Mouse (Mus musculus) forebrain, postnatal 0 days (tissue): ENCODE data around the gene Bbs12. TPM values are rescaled to one million over a fixed set of nuclear protein-coding genes. Genes with fewer than 3 reads are reported as not detected.

Experiments
- ATAC-seq: fragments of 200-750 bp; cut with Nextera tagmentation; 2 replicates; pipeline ENCODE4 v1.8.0; 2017; ENCODE audit warnings: mild to moderate bottlenecking, moderate library complexity
- DNase-seq: peaks from one replicate; pipeline ENCODE4 v3.0.0-alpha.2; 2015
- H3K27ac ChIP-seq: fragments of 300-500 bp; sonication (generic); 2 replicates; pipeline ENCODE4 v1.5.1; 2014; ENCODE audit warnings: low read depth, mild to moderate bottlenecking, antibody characterized with exemption, low read length, moderate library complexity, mixed read lengths
- H3K27me3 ChIP-seq: fragments of 300-500 bp; sonication (generic); 2 replicates; pipeline ENCODE4 v1.6.1; 2014; ENCODE audit warnings: mild to moderate bottlenecking, low read length, mixed read lengths; ENCODE audit not compliant: insufficient read depth
- H3K36me3 ChIP-seq: fragments of 300-500 bp; sonication (generic); 2 replicates; pipeline ENCODE4 v1.6.1; 2014; ENCODE audit warnings: mild to moderate bottlenecking, moderate library complexity; ENCODE audit not compliant: insufficient read depth
- H3K4me1 ChIP-seq: fragments of 300-500 bp; sonication (generic); 2 replicates; pipeline ENCODE4 v1.6.1; 2014; ENCODE audit warnings: antibody characterized with exemption; ENCODE audit not compliant: insufficient read depth
- H3K4me2 ChIP-seq: fragments of 300-500 bp; sonication (generic); 2 replicates; pipeline ENCODE4 v1.6.1; 2014; ENCODE audit warnings: low read depth, mild to moderate bottlenecking, moderate library complexity
- H3K4me3 ChIP-seq: fragments of 300-500 bp; sonication (generic); 2 replicates; pipeline ENCODE4 v1.5.1; 2014; ENCODE audit warnings: low read depth, low read length, mixed read lengths
- H3K9ac ChIP-seq: fragments of 300-500 bp; sonication (generic); 2 replicates; pipeline ENCODE4 v1.6.1; 2014; ENCODE audit warnings: mild to moderate bottlenecking
- H3K9me3 ChIP-seq: fragments of 300-500 bp; sonication (generic); 2 replicates; pipeline ENCODE4 v1.6.1; 2016; ENCODE audit warnings: low read length
- CTCF ChIP-seq: sonication (generic); IDR thresholded peaks from 2 replicates; pipeline ENCODE4 v1.5.1; 2016; ENCODE audit warnings: antibody characterized with exemption, control low read depth, low read depth
- WGBS: fragments of 180-500 bp; shearing (Covaris S2); extraction: QIAGEN DNeasy Blood & Tissue Kit; methylation state at CpG from one replicate; pipeline ENCODE4 v1.1.7; 2014; 5-methylcytosine and 5-hydroxymethylcytosine counted together
- polyA plus RNA-seq: library from polyadenylated mRNA; unstranded; fragments of >200 nt; fragmentation: Nextera tagmentation; extraction: Ambion mirVana; gene quantifications from 2 replicates; pipeline ENCODE4 v1.2.1, GENCODE M21; 2015
- total RNA-seq: library from RNA; depleted of rRNA; stranded (reverse); fragments of >200 nt; gene quantifications from 2 replicates; pipeline ENCODE4 v1.2.3, GENCODE M21; 2014

Gene Bbs12
- total and polyA plus RNA-seq, 2 experiments from 2014 or later = 3.8 to 6.4 TPM

GRCm38 (mm10) chr3:37325317-37326112 is 13.2 kb downstream of the Bbs12 start:
- H3K4me1 ChIP-seq = no peaks in the 10 kb centered on the region
- no peak for ATAC-seq
- TF ChIP-seq CTCF = no peak
- H3K36me3 ChIP-seq = peaks cover 5% of the 10 kb centered on the region; the same call in 1 of the 2 replicates
- no peaks in the 10 kb centered on the region for H3K9me3 ChIP-seq
- no peaks in the 10 kb centered on the region for H3K27me3 ChIP-seq
- H3K4me3 ChIP-seq = no peak overlapping the region
- no peak overlapping the region for H3K4me2 ChIP-seq
- no peak overlapping the region for H3K9ac ChIP-seq
- no peak for DNase-seq
- 87% methylated on average over 5 of the region's 5 CpGs for WGBS
- H3K27ac ChIP-seq = no peak overlapping the region

- no peaks in the 10 kb centered on the region for H3K4me1 ChIP-seq
- H3K36me3 ChIP-seq = no peaks in the 10 kb centered on the region
- no peaks in the 10 kb centered on the region for H3K27me3 ChIP-seq
- WGBS = 91% methylated on average over 3 of the region's 3 CpGs
- DNase-seq (no peak), ATAC-seq (no peak)
- H3K27ac ChIP-seq = no peak overlapping the region
- no peak overlapping the region for H3K9ac ChIP-seq
- H3K4me3 ChIP-seq = no peak overlapping the region
- TF ChIP-seq CTCF = no peak
- H3K9me3 ChIP-seq = no peaks in the 10 kb centered on the region
- H3K4me2 ChIP-seq = no peak overlapping the region
These were observed 14.3 kb downstream of the Bbs12 start for GRCm38 (mm10) chr3:37326627-37327026.

- H3K4me3 ChIP-seq = no peak overlapping the region
- no peak overlapping the region for H3K9ac ChIP-seq
- no peak overlapping the region for H3K27ac ChIP-seq
- no peak overlapping the region for H3K4me2 ChIP-seq
- H3K36me3 ChIP-seq = no peaks in the 10 kb centered on the region
- WGBS = 84% methylated on average over 2 of the region's 2 CpGs
- no peaks in the 10 kb centered on the region for H3K9me3 ChIP-seq
- no peak for TF ChIP-seq CTCF
- DNase-seq (no peak), ATAC-seq (no peak)
- no peaks in the 10 kb centered on the region for H3K27me3 ChIP-seq
- H3K4me1 ChIP-seq = no peaks in the 10 kb centered on the region
These were observed 16.1 kb downstream of the Bbs12 start for GRCm38 (mm10) chr3:37328489-37328888.

- ATAC-seq (no peak), DNase-seq (no peak)
- H3K36me3 ChIP-seq = no peaks in the 10 kb centered on the region
- H3K4me3 ChIP-seq = no peak overlapping the region
- WGBS = 96% methylated on average over 1 of the region's 1 CpGs
- H3K9me3 ChIP-seq = no peaks in the 10 kb centered on the region
- no peak overlapping the region for H3K9ac ChIP-seq
- H3K27ac ChIP-seq = no peak overlapping the region
- no peak overlapping the region for H3K4me2 ChIP-seq
- no peaks in the 10 kb centered on the region for H3K4me1 ChIP-seq
- H3K27me3 ChIP-seq = no peaks in the 10 kb centered on the region
- TF ChIP-seq CTCF = no peak
These were observed 17.6 kb downstream of the Bbs12 start for GRCm38 (mm10) chr3:37329963-37330362.

- 64% methylated on average over 6 of the region's 6 CpGs for WGBS
- no peaks in the 10 kb centered on the region for H3K9me3 ChIP-seq
- no peak overlapping the region for H3K4me2 ChIP-seq
- DNase-seq (no peak), ATAC-seq (no peak)
- H3K27me3 ChIP-seq = no peaks in the 10 kb centered on the region
- no peak for TF ChIP-seq CTCF
- no peak overlapping the region for H3K9ac ChIP-seq
- H3K36me3 ChIP-seq = no peaks in the 10 kb centered on the region
- no peak overlapping the region for H3K4me3 ChIP-seq
- no peak overlapping the region for H3K27ac ChIP-seq
- H3K4me1 ChIP-seq = no peaks in the 10 kb centered on the region
These were observed 19.7 kb downstream of the Bbs12 start for GRCm38 (mm10) chr3:37331999-37332449.

GRCm38 (mm10) chr3:37334053-37334452 is 21.7 kb downstream of the Bbs12 start:
- no peak for TF ChIP-seq CTCF
- Histone ChIP-seq H3K4me3 (no peak overlapping the region), H3K36me3 (no peaks in the 10 kb centered on the region), H3K4me1 (no peaks in the 10 kb centered on the region), H3K9me3 (no peaks in the 10 kb centered on the region), H3K9ac (no peak overlapping the region), H3K27ac (no peak overlapping the region), H3K4me2 (no peak overlapping the region), H3K27me3 (no peaks in the 10 kb centered on the region)
- no peak for ATAC-seq
- WGBS = 95% methylated on average over 4 of the region's 4 CpGs
- no peak for DNase-seq

GRCm38 (mm10) chr3:37341110-37341509 is 28.8 kb downstream of the Bbs12 start:
- Histone ChIP-seq H3K27me3 (no peaks in the 10 kb centered on the region), H3K36me3 (no peaks in the 10 kb centered on the region), H3K4me3 (no peak overlapping the region), H3K4me1 (no peaks in the 10 kb centered on the region), H3K27ac (no peak overlapping the region), H3K4me2 (no peak overlapping the region), H3K9me3 (no peaks in the 10 kb centered on the region), H3K9ac (no peak overlapping the region)
- TF ChIP-seq CTCF = peak; percentile 23; the same call in 1 of the 2 replicates
- 67% methylated on average over 5 of the region's 5 CpGs for WGBS
- ATAC-seq (no peak), DNase-seq (no peak)
